Mouse (Mus musculus) liver, embryonic 16.5 days (tissue): ENCODE measurements around the gene 2310030G06Rik. TPM values are rescaled to one million over a fixed set of nuclear protein-coding genes. Genes with fewer than 3 reads are reported as not detected.

Source experiments
- ATAC-seq: fragments of 200-750 bp; cut with Nextera tagmentation; 2 replicates; pipeline ENCODE4 v1.8.0; 2017; ENCODE audit warnings: low read depth, mild to moderate bottlenecking, moderate number of reproducible peaks, moderate library complexity
- H3K27ac ChIP-seq: fragments of 300-500 bp; sonication (generic); 2 replicates; pipeline ENCODE4 v1.5.1; 2014; ENCODE audit warnings: mild to moderate bottlenecking, low read length
- H3K27me3 ChIP-seq: fragments of 300-500 bp; sonication (generic); 2 replicates; pipeline ENCODE4 v1.6.1; 2014; ENCODE audit warnings: low read depth, low read length, mixed read lengths; ENCODE audit not compliant: control insufficient read depth, insufficient read depth
- H3K36me3 ChIP-seq: fragments of 300-500 bp; sonication (generic); 2 replicates; pipeline ENCODE4 v1.6.1; 2014; ENCODE audit warnings: mild to moderate bottlenecking; ENCODE audit not compliant: control insufficient read depth, insufficient read depth
- H3K4me1 ChIP-seq: fragments of 300-500 bp; sonication (generic); 2 replicates; pipeline ENCODE4 v1.6.1; 2014; ENCODE audit warnings: low read depth, low read length, mixed read lengths; ENCODE audit not compliant: control insufficient read depth
- H3K4me2 ChIP-seq: fragments of 300-500 bp; sonication (generic); 2 replicates; pipeline ENCODE4 v1.6.1; 2014; ENCODE audit warnings: low read depth, low read length, mixed read lengths
- H3K4me3 ChIP-seq: fragments of 300-500 bp; sonication (generic); 2 replicates; pipeline ENCODE4 v1.5.1; 2014; ENCODE audit warnings: low read depth, mild to moderate bottlenecking, low read length
- H3K9ac ChIP-seq: fragments of 300-500 bp; sonication (generic); 2 replicates; pipeline ENCODE4 v1.6.1; 2014; ENCODE audit warnings: low read depth, low read length
- H3K9me3 ChIP-seq: fragments of 300-500 bp; sonication (generic); replicated peaks from 2 replicates; pipeline ENCODE4 v1.6.1; 2016; ENCODE audit warnings: low read length; ENCODE audit not compliant: control insufficient read depth
- WGBS: fragments of 180-500 bp; shearing (Covaris S2); extraction: QIAGEN DNeasy Blood & Tissue Kit; methylation state at CpG from one replicate; pipeline ENCODE4 v1.1.7; 2014; ENCODE audit not compliant: insufficient replicate concordance; 5-methylcytosine and 5-hydroxymethylcytosine counted together
- polyA plus RNA-seq: library from polyadenylated mRNA; unstranded; fragments of >200 nt; fragmentation: Nextera tagmentation; extraction: Ambion mirVana; gene quantifications from 2 replicates; pipeline ENCODE4 v1.2.1, GENCODE M21; 2015

The 2310030G06Rik gene
- polyA plus RNA-seq, 1 experiment from 2014 or later = 5.2 TPM

- H3K4me3 ChIP-seq = peak within 1 kb of the TSS; percentile 87
- peak within 1 kb of the TSS; percentile 90 for H3K9ac ChIP-seq
- H3K4me1 ChIP-seq = peaks cover 15% of the 10 kb centered on the region
- H3K27ac ChIP-seq = peak within 1 kb of the TSS; percentile 97
- peak within 1 kb of the TSS; percentile 89 for H3K4me2 ChIP-seq
- no peaks in the 10 kb centered on the region for H3K27me3 ChIP-seq
- H3K36me3 ChIP-seq = peaks cover 2% of the 10 kb centered on the region; the same call in 1 of the 2 replicates
- peak; percentile 95 for ATAC-seq
- 3% methylated on average over 59 of the region's 59 CpGs for WGBS
- H3K9me3 ChIP-seq = no peaks in the 10 kb centered on the region
Observed at GRCm38 (mm10) chr9:50768107-50769002, 22.0 kb upstream of the 2310030G06Rik start, which contains the start of gene Fdxacb1. Fdxacb1 (plus strand) TSS chr9:50768236.

GRCm38 (mm10) chr9:50767531-50768106, 21.3 kb upstream of the 2310030G06Rik start:
- 4% methylated on average over 17 of the region's 17 CpGs for WGBS
- peak; percentile 5 for ATAC-seq
- peak overlapping the region; percentile 87 for H3K4me3 ChIP-seq
- no peaks in the 10 kb centered on the region for H3K9me3 ChIP-seq
- peaks cover 15% of the 10 kb centered on the region for H3K4me1 ChIP-seq
- no peaks in the 10 kb centered on the region for H3K27me3 ChIP-seq
- H3K4me2 ChIP-seq = peak overlapping the region; percentile 85
- H3K9ac ChIP-seq = peak overlapping the region; percentile 90
- H3K36me3 ChIP-seq = peaks cover 2% of the 10 kb centered on the region; the same call in 1 of the 2 replicates
- H3K27ac ChIP-seq = peak overlapping the region; percentile 97

- Histone ChIP-seq H3K36me3 (no peaks in the 10 kb centered on the region), H3K4me2 (no peak overlapping the region), H3K4me3 (no peak overlapping the region), H3K27ac (no peak overlapping the region), H3K4me1 (peaks cover 3% of the 10 kb centered on the region), H3K9me3 (no peaks in the 10 kb centered on the region), H3K9ac (no peak overlapping the region), H3K27me3 (no peaks in the 10 kb centered on the region)
- no peak for ATAC-seq
- WGBS = 52% methylated on average over 1 of the region's 1 CpGs
Observed at GRCm38 (mm10) chr9:50763331-50763730, 17.0 kb upstream of the 2310030G06Rik start.

- Histone ChIP-seq H3K4me2 (no peak overlapping the region), H3K27me3 (no peaks in the 10 kb centered on the region), H3K9ac (no peak overlapping the region), H3K27ac (no peak overlapping the region), H3K9me3 (no peaks in the 10 kb centered on the region), H3K36me3 (no peaks in the 10 kb centered on the region), H3K4me3 (no peak overlapping the region), H3K4me1 (no peaks in the 10 kb centered on the region)
- 51% methylated on average over 6 of the region's 6 CpGs for WGBS
- ATAC-seq = no peak
Observed at GRCm38 (mm10) chr9:50761520-50762243, 15.3 kb upstream of the 2310030G06Rik start.

GRCm38 (mm10) chr9:50756711-50757110, 10.4 kb upstream of the 2310030G06Rik start:
- Histone ChIP-seq H3K4me1 (no peaks in the 10 kb centered on the region), H3K27me3 (no peaks in the 10 kb centered on the region), H3K9me3 (no peaks in the 10 kb centered on the region), H3K4me2 (no peak overlapping the region), H3K27ac (no peak overlapping the region), H3K4me3 (no peak overlapping the region), H3K9ac (no peak overlapping the region), H3K36me3 (no peaks in the 10 kb centered on the region)
- WGBS = 45% methylated on average over 5 of the region's 5 CpGs
- ATAC-seq = no peak

- 35% methylated on average over 7 of the region's 7 CpGs for WGBS
- H3K27ac ChIP-seq = no peak overlapping the region
- H3K4me1 ChIP-seq = no peaks in the 10 kb centered on the region
- H3K4me2 ChIP-seq = no peak overlapping the region
- no peaks in the 10 kb centered on the region for H3K36me3 ChIP-seq
- ATAC-seq = no peak
- H3K9me3 ChIP-seq = no peaks in the 10 kb centered on the region
- no peak overlapping the region for H3K9ac ChIP-seq
- H3K4me3 ChIP-seq = no peak overlapping the region
- H3K27me3 ChIP-seq = no peaks in the 10 kb centered on the region
Observed at GRCm38 (mm10) chr9:50753947-50754346, 7.6 kb upstream of the 2310030G06Rik start.

GRCm38 (mm10) chr9:50752784-50753615, 6.7 kb upstream of the 2310030G06Rik start:
- H3K27ac ChIP-seq = no peak overlapping the region
- no peaks in the 10 kb centered on the region for H3K36me3 ChIP-seq
- no peaks in the 10 kb centered on the region for H3K9me3 ChIP-seq
- H3K27me3 ChIP-seq = no peaks in the 10 kb centered on the region
- H3K9ac ChIP-seq = no peak overlapping the region
- H3K4me3 ChIP-seq = no peak overlapping the region
- ATAC-seq = peak; percentile 16; the same call in 1 of the 2 replicates
- 64% methylated on average over 17 of the region's 17 CpGs for WGBS
- no peak overlapping the region for H3K4me2 ChIP-seq
- no peaks in the 10 kb centered on the region for H3K4me1 ChIP-seq

- Histone ChIP-seq H3K27ac (no peak within 1 kb of the TSS), H3K4me2 (no peak within 1 kb of the TSS), H3K4me1 (no peaks in the 10 kb centered on the region), H3K9me3 (no peaks in the 10 kb centered on the region), H3K27me3 (no peaks in the 10 kb centered on the region), H3K9ac (no peak within 1 kb of the TSS), H3K4me3 (no peak within 1 kb of the TSS), H3K36me3 (no peaks in the 10 kb centered on the region)
- ATAC-seq = no peak; the same call in 1 of the 2 replicates
- 64% methylated on average over 14 of the region's 14 CpGs for WGBS
Observed at GRCm38 (mm10) chr9:50752054-50752602, 5.8 kb upstream of the 2310030G06Rik start, which contains the start of gene Hspb2. Hspb2 (minus strand) TSS chr9:50752354.
